Mouse (Mus musculus) gonadal fat pad, adult 2 months (tissue): ENCODE measurements around the gene Ski. TPM values are rescaled to one million over a fixed set of nuclear protein-coding genes. Genes with fewer than 3 reads are reported as not detected.
A peak's percentile ranks its signal among the peaks of the same experiment; 100 is the strongest.

ENCODE experiments used
- DNase-seq: peaks from one replicate; pipeline ENCODE4 v3.0.0-alpha.2; 2012; ENCODE audit warnings: low read depth
- polyA plus RNA-seq: library from polyadenylated mRNA; depleted of rRNA; stranded (reverse); fragments of >200 nt; gene quantifications from 2 replicates; pipeline ENCODE4 v1.2.3, GENCODE M21; 2012

The Ski gene
- polyA plus RNA-seq, 1 experiment = 61.5 TPM

DNA sequence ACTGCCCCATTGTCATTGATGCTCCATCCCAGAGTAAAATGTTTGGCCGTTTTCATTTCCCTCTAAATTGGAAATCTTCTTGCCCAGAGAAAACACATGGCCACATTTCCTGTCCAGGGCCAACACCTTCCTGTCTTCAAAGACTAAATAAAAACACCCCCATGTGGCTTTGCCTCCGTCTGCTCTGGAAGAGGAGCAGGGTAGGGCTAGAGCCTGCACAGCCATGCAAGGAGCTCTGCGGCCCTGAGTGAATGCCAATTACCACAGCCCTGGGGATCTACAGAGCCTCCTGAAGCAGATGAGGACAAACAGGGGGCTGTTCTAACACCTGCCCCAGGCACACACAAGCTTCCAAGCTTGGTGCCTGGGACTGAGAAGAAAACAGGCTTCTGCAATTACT is 46.2 kb downstream of the Ski start:
- no peak for DNase-seq

DNA sequence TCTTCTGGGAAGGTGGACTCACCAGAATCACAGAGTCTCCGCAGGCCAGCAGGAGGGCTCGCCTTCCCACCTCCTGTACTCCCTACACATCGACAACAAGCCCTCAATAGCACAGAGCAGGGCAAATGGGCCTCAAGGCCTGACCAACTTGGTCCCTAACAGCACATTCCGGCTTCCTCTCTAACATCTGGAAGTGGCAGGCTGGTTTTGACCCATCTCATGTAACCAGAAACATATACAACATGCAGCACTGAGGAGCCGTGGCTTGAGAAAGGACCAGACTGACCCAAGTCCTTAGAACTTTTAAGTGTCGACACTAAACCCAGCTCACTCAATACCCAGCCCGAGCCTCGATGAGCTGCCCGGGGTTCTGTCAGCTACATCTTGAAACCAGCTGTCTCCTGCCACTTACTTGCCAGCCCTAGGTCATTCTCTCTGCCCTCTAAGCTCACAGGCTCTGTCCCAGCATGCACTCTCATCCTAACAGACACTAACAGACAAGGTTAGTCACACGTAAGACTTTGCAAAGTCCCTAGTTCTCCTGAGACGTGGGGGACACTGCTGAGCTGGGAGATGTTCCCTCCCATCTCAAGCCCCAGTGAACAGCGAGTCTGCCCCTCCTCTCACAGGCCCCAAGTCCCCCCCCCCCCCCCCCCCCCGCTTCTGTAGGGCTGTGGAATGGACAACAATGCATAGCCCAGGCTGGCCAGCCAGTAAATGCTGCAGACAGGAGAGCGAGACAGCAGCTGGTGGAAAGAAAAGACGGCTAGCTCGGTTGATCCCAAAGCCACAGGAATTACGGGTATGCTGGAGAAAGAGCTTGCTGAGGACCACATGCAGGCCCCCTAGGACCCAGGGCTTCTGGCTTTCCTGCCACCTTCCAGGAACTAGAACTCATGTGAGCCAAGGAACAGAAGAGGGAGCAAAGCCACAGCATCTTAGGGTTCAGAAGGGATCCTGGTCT is 48.3 kb downstream of the Ski start:
- DNase-seq = no peak

DNA sequence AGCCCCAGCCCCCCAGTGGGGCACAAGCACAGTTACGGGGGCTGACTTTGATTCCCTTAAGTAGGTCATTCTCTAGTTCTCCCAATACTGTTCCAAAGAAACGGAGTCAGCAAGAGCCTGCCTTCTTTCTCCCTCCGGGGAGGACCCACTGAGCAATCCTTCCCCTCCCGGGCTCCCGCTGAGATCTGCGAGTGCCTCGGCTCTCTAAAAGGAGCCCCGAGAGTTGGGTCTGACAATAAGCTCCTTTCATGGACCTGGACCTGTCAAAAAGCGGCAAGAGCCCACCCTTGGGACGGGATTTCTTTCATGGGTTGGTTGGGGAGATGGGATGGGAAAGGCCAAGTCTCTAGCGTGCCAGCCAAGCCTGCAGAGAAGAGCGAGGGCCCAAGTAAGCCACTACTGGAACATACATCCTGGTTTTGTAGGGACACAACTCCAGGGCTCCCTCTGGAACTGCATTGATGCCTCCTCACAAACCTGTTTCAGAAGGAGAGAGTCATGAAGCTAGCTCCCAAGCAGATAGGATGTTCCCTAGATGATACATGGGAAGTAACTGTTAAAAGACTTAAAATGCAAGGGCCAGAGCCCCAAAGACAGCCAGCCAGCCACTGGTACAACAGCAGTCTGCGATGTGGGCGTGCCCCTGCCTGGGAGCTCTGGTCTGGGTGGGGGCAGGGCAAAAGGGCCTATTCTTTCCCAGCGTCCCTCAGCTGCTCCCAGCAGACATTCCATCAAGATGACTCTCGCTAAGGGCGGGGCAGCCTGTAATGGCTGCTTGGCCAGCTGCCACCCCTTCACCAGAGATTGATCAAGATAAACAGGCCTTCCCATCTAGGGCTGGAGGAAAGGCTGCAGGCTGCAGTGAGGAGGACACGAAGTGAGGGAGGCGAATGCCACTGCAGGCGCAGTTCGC is 49.2 kb downstream of the Ski start:
- no peak for DNase-seq

DNA sequence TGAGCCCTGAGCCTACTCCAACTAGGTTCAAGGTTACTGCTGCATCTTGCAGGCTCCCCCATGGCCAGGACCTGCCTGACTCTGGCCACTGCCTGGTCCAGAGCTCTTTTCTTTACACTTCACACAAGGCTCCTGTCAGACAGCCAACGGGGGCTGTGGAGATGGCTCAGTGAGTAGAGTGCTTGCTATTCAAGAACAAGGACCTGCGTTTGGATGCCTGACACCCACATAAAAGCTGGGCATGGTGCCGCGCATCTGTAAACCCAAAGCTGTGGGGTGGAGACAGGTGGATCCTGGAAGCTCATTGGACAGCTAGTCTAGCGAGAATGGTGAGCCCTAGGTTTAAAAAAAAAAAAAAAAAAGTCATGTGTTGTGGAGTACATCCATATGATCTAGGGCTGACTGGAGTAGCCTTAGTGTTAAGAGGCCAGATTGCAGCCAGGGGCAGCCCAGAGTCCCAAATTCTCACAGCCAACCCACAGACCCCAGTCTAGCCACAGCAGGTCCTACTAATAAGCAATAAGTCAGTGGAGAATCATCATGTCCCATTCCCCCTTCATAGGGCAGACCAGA is 50.3 kb downstream of the Ski start:
- DNase-seq = no peak

DNA sequence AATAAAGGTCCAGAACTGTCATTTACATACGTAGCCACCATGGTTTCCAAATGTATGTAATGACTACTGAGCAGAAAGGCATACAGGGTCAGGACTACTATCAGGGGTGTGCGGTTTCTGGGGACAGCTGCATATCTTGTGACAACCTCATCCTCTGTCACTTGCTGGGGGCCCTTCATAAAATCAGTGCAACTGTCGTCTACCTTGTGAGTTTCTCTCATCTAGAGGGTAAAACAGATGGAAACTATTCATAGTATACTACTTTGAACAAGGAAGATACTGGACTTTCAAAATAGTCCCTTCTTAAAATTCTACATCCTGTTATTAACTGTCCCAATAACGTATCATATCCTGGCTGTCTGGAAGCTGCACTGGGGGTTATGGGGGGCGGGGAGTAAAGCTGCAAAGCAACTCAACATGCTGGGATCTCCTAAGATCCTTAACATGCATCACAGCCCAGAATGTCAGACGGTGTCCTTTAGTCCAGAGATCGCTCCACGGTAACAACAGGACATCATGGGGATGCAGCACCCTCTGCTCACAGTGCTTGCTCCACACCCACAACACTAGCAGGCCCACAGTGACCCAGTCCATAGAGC is 51.7 kb downstream of the Ski start:
- no peak for DNase-seq

DNA sequence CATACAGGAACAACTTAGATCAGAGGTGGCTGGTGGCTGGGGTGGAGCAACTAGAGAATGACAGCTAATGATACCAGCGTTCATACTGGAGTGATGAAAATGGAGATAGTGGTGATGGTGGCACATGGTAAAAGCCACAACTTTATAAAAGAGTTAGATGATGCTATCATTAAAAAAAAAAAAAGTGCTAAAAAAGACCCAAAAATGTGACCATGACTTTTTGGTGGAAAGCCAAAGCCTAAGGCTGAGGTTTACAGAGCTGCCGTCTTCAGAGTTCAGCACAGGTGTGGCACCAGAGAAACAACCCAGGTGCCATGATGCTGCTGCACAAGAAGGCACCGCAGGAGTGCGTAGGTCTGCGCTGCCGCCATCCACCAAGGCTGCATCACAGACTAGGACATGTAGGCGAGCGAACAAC is 53.5 kb downstream of the Ski start:
- DNase-seq = no peak

DNA sequence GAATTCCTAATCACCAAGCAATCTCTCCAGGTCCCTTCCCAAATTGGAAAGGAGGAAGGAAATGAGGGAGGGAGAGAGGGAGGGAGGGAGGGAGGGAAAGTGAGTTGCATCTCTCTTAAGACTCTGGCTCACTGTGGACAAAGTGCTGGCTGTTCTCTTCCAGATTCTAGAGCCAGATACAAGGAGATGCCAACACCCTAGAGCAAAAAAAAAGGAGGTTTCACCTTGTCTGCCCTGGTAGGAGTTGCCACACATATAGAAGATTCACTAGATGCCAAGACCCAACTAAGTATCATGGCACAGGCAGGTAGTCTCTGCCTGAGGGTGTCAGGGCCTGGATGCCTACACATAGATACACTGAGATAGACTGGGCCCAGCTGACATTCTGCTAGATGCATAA is 56.5 kb downstream of the Ski start:
- DNase-seq = peak; percentile 96

DNA sequence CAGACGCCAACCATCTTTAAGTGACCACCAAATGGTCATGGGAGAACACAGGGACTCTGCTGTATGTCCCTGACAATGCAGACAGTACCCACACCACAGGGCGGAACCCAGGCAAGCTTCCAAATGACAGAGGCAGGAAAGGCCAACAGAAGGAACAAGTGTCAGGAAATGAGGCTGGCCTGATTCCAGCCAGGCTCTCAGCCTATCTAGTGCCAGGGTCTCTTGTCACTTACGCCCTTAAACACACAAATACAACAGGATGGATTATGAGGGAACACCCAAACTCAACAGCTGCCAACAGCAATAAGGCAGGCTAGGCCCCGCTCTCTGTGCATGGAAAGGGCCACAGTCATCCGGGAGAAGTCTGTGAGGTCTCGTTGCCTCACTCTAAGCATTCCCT is 57.8 kb downstream of the Ski start:
- DNase-seq = no peak

DNA sequence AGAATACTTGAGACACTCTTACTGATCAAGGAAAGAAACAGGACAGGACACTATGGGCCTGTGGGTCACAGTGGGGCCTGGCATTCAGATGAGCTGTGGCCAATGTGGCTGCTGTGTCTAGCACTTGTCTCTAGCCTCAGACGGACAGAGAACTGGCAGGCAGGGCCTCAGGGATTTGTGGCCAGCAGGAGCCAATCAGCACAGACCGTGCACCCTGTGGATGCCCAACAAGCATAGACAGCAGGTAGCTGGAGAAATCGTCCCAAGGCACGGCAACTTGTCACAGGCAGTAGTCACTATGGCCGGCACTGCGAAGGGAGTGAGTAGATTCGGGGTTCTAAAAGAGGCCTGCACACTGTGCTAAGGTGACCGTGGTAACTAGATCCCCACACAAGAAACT is 58.7 kb downstream of the Ski start:
- DNase-seq = no peak

DNA sequence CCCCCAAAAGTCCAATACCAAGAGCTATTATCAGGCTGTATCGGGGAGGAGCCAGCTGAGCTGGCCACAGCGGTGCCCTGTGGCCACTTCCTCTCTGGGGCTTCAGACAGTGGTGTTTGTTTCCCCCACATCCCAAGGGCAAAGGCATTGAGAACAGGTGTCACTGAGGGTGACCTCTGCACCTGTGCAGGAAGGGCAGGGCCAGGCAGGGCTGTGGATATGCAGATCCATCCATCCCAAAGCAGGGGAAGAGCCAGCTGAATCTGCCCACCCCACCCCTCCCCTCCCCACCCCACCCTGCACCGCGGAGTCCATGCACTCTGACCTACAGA is 59.1 kb downstream of the Ski start:
- DNase-seq = no peak

DNA sequence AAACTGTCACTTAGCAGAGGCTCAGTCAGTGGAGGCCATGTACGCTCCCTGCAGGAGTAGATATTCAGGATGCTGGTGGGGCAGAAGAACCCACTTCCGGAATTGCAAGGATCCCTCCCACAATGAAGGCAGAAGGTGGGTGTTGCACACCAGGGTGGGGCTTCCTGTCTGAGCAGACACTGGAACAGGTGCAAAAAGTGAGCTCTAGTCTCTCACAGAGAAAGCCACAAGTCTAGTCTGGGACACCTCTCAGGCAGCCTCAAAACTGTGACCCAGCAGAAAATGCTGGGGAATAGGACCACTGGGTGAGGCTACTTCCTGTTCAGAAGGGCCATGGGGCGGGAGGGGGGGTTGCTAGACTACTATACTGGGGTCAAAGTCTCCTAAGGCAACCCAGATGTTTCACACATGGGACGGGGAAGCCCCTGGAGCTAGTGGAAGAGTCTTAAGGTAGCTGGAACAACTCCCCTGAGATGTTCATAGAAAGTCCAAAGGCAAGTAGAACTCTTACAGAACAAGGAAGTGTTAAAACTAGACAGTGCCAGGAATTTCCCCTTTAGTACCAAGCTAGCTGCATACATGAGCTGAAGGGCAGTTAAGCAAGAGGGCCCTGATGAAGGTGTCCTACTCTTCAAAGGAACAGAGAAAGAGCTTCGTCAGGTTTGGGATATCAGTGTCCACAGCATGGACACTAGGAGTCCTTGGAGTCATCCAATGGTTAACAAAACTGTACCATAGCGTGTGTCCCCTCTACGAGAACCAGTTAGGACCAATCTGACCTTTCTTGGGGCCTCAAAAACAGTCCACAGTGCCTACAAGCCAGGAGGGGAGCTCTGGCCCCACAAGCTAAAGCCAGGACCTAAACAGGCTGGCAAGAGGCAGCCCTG is 59.7 kb downstream of the Ski start:
- no peak for DNase-seq

DNA sequence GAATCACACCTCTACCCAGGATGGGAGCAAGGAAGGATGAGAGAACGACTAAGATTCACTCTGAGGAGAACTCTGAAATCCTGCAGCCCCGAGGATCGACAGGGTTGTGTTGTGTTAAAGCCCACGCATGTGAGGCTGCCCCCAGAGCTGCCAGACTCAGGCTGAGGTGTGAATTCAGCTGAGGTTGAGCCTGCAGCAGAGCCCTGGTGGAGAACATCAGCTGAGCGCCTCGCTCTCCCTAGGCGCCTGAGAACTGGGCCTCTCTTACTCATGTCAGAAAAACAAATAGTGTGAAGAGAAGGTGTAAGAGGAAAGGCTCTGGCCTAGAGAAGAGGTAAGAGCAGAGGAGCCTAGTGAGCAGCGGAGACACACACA is 63.9 kb downstream of the Ski start:
- DNase-seq = no peak

DNA sequence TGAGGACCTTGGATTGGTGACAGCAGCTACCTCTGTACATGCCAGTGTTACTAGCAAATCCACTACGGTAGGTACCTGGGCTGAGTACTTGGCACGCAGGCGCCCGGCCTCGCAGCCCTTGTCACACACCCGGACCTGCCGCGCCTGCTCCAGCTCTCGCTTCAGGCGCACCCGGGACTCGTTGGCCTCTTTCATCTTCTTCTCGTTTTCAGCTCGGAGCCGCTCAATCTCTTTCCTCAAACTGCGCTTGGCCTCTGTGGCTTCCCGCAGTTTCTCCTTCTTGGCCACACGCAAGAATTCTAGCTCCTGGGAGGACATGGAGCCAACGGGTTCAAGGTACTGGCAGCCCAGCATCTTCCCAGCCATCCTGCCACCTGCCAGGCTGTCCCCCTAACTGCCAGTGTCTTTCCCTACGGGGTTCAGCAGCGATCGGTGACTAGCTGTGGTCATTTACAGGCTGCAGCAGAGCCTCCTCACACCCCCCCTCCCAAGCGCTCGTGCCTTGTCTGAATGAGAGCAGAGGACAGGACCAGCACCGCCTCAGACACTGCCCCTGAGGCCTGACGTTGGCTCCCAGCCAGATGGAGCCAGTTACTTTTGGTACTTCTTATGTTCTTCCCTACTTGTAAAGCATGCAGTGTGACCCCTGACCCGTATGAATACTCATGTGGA is 64.4 kb downstream of the Ski start:
- no peak for DNase-seq

DNA sequence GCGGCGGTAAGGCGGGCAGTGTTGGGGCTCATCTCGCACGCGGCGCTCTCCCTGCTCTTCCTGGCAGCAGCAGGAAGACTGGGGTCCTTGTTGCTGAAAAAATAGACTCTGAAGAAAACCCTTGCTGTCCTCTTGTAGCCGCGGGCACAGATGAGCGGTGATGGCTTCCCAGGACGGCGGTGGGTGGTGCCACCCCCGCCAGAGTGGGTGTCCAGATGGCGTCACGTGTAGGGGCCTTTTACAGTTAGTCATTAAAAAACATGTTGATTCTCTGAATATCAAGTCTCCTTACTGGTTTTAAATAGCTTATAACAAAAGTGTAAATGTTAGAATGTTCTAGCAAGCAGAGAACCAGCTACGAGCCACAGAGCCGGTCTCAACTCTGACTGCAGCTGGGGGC is 65.7 kb downstream of the Ski start:
- no peak for DNase-seq

DNA sequence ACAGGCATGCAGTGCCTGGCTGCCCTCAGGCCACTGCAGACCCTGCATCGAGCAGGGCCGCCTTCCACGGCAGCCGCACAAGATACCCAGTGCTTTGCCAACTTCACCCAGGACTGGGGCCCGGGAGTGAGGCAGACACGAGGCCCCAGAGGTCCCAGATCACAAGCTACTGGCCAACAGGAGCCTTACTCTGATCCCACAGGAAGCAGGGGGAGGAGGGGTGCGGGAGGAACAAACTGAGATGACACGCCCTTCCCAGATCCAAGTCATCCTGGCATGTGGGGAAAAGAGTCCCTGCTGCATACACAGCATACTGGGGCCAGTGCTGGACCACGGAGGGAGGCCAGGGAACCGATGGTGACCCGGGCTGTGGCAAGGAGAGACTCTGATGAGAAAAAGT is 67.4 kb downstream of the Ski start:
- no peak for DNase-seq

DNA sequence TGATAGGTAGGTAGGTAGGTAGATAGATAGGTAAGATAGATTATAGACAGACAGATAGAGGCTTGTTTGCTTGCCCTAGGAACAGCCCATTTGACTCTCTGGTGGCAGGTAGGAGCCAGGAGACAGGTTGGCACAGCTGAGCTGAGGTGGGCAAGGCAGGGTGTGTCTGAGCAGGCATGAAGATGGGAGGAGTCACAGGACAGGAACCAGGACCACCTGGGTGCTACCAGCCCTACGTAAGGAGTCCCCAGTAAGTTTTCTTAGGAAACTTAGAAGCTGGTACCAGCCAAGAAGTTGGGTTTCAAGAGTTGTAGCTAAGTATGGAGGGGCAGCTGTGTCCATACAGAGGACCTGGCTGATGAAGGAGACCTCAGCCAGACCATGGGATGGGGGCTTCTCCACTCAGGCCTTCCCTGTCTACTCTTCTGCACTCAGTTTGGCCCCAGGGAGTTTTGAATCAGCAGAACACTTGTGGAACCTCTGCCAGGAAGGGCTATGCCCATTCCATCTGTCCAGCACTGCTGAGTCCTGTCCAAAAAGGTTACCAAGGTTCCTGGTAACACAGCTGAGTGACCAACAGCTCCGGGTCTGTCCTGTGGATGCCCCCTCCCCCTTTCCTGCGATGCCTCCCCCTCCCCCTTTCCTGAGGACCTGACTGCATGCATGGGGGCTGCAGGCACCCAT is 68.9 kb downstream of the Ski start:
- no peak for DNase-seq

DNA sequence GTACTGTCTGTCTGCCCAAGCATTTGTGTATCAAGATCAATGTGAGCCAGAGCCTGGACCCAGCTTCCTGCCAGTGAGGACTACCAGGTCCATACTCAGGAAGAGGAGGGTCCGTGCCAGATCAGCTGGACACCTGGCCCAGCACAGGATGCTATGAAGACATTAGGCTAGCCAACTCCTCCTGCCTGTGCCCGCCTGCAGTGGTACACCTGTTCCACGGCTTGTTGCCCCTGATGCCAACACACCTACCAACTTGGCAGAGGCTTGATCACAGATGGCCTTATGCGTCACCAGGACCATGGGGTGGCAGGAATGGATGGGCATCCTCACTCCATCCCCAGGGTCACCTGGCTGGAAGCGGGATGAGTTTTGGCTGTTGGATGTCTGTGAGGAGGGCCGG is 69.9 kb downstream of the Ski start:
- DNase-seq = no peak

DNA sequence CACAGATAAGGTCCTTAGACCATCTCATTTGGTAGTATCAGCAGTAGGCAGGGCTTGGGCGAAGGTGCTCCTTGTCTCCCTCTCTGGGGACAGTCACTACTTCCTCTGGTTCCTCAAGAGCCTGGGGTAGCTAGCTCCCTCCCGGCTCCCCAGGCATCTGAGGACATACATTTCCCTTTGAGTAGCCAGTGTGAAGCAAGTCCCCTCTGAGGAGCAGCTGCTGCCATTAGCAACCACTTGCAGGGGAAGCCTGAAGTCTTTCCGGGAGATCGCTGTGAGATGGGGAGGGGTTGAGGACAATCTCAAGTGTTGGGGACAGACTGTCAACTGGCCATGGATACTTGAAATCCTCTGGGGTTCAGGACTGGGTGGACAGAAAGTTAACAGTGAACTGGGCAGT is 70.5 kb downstream of the Ski start:
- DNase-seq = no peak

DNA sequence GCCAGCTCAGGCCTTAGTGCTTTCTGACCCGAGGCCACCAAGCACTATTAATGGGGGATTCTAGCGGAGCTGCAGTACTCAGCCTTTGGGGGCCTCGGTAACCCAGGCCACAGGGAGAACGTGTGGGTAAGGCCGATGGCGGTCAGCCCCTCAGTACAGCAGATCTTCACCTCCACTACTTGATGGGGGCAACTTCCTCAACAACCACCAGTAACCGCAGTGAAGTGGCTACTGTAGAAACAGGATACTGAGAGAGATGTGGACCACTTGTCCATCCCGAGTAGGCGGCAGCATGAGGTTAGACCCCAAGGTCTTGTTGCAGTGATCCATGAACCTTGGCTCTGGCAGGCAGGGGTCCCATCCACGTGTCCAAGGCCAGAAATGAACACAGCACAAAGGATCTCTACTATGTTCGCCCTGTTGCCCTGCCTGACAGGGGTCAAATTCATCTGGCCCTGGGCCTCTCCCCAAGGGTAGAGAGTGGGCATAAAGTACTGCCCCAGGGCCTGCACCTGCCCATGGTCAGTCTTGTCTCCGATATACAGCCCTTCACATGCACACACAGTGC is 71.1 kb downstream of the Ski start:
- no peak for DNase-seq
